Mouse (Mus musculus): ENCODE data around the gene Nr3c2.

DNA sequence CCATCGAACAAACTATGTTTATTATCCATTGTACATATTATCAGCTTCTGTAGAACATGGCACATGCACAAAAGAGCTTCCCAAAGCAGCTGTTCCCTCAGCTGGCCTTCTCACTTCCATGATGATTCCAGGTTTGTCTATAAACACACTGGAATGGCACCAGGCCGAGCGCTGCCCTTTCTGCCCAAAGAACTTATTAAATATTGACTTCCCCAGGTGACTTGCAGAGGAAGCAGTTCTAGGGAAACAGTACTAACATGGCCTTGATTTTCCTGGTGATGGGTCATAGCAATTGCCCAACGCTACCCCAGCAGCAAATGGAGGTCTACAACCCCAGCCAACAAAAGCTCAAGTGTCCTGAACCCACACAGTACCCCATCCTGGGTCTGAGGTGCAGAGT, 379.0 kb downstream of the Nr3c2 start:
- TF ChIP-seq POLR2A (IDR thresholded peaks at IDR 0.05; ENCODE audit: borderline replicate concordance, insufficient read depth, low read length) (no peak), CTCF (IDR thresholded peaks at IDR 0.05; ENCODE audit: borderline replicate concordance, insufficient read depth, low read depth, low read length) (no peak)

Data from cerebellum, adult 2 months (tissue).